Mouse (Mus musculus): ENCODE measurements around the gene Mlkl. TPM values are rescaled to one million over a fixed set of nuclear protein-coding genes. Genes with fewer than 3 reads are reported as not detected.

Gene Mlkl
- polyA plus RNA-seq (2012; rRNA removed): 0.46 and 0.59 TPM in 2 replicates
- polyA plus RNA-seq (2014; fragmentation: Nextera tagmentation; extraction: Ambion mirVana): 1.0 and 1.4 TPM in 2 replicates

GRCm38 (mm10) chr8:111337890-111338347 lies at the start of gene Mlkl:
Mlkl (minus strand) TSS chr8:111338177.
- H3K4me1 ChIP-seq (ENCODE audit: control insufficient read depth, insufficient read depth, low read length): peaks cover 3% of the 10 kb centered on the region; the same call in 1 of the 2 replicates
- H3K9ac ChIP-seq (ENCODE audit: low read depth, low read length, severe bottlenecking): peak within 1 kb of the TSS; percentile 34; the same call in 1 of the 2 replicates
- DNase-seq (ENCODE audit: low spot score): peak; percentile 53
- ATAC-seq (ENCODE audit: low FRiP score, low read depth): no peak
- TF ChIP-seq POLR2A (IDR thresholded peaks at IDR 0.05; ENCODE audit: borderline replicate concordance, extremely low read depth, insufficient read depth, insufficient read length): no peak
- no peaks in the 10 kb centered on the region for H3K9me3 ChIP-seq (ENCODE audit: control insufficient read depth, low read length)
- peak within 1 kb of the TSS; percentile 35 for H3K4me3 ChIP-seq (replicated peaks; ENCODE audit: low read length)
- peak within 1 kb of the TSS; percentile 62 for H3K4me2 ChIP-seq (replicated peaks; ENCODE audit: low read depth, low read length, severe bottlenecking)
- no peaks in the 10 kb centered on the region for H3K36me3 ChIP-seq (ENCODE audit: control insufficient read depth, insufficient read depth, low read length)
- H3K27ac ChIP-seq (replicated peaks; ENCODE audit: low read depth, low read length): no peak within 1 kb of the TSS
- WGBS: 1% methylated on average over 29 of the region's 29 CpGs
- H3K27me3 ChIP-seq (ENCODE audit: control insufficient read depth, insufficient read depth, low read length): peaks cover 21% of the 10 kb centered on the region; the same call in 1 of the 2 replicates

- Histone ChIP-seq H3K27ac (replicated peaks; ENCODE audit: low read depth, low read length) (no peak overlapping the region), H3K9me3 (ENCODE audit: control insufficient read depth, low read length) (no peaks in the 10 kb centered on the region), H3K4me1 (ENCODE audit: control insufficient read depth, insufficient read depth, low read length) (no peaks in the 10 kb centered on the region), H3K9ac (ENCODE audit: low read depth, low read length, severe bottlenecking) (no peak overlapping the region), H3K27me3 (ENCODE audit: control insufficient read depth, insufficient read depth, low read length) (peaks cover 14% of the 10 kb centered on the region), H3K4me2 (replicated peaks; ENCODE audit: low read depth, low read length, severe bottlenecking) (no peak overlapping the region), H3K36me3 (ENCODE audit: control insufficient read depth, insufficient read depth, low read length) (no peaks in the 10 kb centered on the region), H3K4me3 (replicated peaks; ENCODE audit: low read length) (no peak overlapping the region)
- no peak for TF ChIP-seq POLR2A (IDR thresholded peaks at IDR 0.05; ENCODE audit: borderline replicate concordance, extremely low read depth, insufficient read depth, insufficient read length)
- 79% methylated on average over 9 of the region's 9 CpGs for WGBS
- no peak for DNase-seq (ENCODE audit: low spot score)
- no peak for ATAC-seq (ENCODE audit: low FRiP score, low read depth)
These were observed 47.9 kb upstream of the Mlkl start for GRCm38 (mm10) chr8:111385915-111386314.

GRCm38 (mm10) chr8:111384628-111385027 lies 46.7 kb upstream of the Mlkl start:
- TF ChIP-seq POLR2A (IDR thresholded peaks at IDR 0.05; ENCODE audit: borderline replicate concordance, extremely low read depth, insufficient read depth, insufficient read length): no peak

DNA sequence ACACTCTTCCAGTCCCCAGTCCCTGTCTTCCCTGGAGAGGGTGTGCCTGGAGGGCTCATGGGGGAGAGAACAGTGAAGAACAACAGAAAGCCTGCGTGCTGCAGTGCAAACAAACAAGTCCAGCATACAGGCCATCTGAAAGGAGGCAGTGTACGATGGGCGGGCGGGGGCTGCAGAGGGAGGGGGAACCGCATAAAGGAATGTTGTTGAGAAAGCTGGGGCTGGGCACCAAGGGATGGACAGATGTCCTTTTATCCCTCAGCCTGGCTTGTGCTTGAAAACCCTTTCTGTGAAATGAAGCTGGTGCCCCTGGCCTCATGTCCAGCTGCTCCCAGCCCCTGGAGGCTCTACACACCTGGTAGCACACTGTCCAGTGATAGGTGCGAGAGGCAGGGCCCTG lies 37.2 kb upstream of the Mlkl start:
- TF ChIP-seq POLR2A (IDR thresholded peaks at IDR 0.05; ENCODE audit: borderline replicate concordance, extremely low read depth, insufficient read depth, insufficient read length): no peak
- no peak for DNase-seq (ENCODE audit: low spot score)
- no peak for ATAC-seq (ENCODE audit: low FRiP score, low read depth)

More at GRCm38 (mm10) chr8:111384628-111385027, 46.7 kb upstream of the Mlkl start:
- ATAC-seq (ENCODE audit: low FRiP score, low read depth): no peak
- peaks cover 6% of the 10 kb centered on the region; the same call in 1 of the 2 replicates for H3K27me3 ChIP-seq (ENCODE audit: control insufficient read depth, insufficient read depth, low read length)
- H3K9me3 ChIP-seq (ENCODE audit: control insufficient read depth, low read length): no peaks in the 10 kb centered on the region
- no peaks in the 10 kb centered on the region for H3K36me3 ChIP-seq (ENCODE audit: control insufficient read depth, insufficient read depth, low read length)
- no peak overlapping the region for H3K9ac ChIP-seq (ENCODE audit: low read depth, low read length, severe bottlenecking)
- 49% methylated on average over 2 of the region's 2 CpGs for WGBS
- H3K4me1 ChIP-seq (ENCODE audit: control insufficient read depth, insufficient read depth, low read length): no peaks in the 10 kb centered on the region
- no peak for DNase-seq (ENCODE audit: low spot score)
- no peak overlapping the region for H3K27ac ChIP-seq (replicated peaks; ENCODE audit: low read depth, low read length)
- no peak overlapping the region for H3K4me3 ChIP-seq (replicated peaks; ENCODE audit: low read length)
- H3K4me2 ChIP-seq (replicated peaks; ENCODE audit: low read depth, low read length, severe bottlenecking): no peak overlapping the region

DNA sequence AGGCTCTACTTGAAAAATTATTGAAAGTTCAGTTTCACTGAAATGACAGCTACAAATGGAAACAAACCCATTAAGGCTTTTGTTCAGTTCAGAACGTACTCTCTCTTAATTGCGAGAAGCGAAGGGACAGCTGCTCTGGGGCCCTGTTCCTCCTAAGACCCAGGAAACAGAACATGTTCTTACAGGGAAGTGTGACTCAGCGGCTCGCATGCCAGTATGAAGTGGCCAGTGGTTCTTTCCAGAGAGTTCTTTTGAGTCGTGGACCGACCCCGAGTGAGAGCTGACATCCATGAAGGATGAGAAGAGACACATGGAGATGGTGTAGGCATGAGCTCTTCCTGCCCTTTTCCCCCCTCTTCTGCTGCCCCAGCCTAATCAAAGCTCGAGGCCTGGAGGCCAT lies 31.7 kb upstream of the Mlkl start:
- no peak for ATAC-seq (ENCODE audit: low FRiP score, low read depth)
- DNase-seq (ENCODE audit: low spot score): no peak
- H3K9me3 ChIP-seq (ENCODE audit: control insufficient read depth, low read length): no peaks in the 10 kb centered on the region
- H3K27ac ChIP-seq (replicated peaks; ENCODE audit: low read depth, low read length): no peak overlapping the region
- H3K27me3 ChIP-seq (ENCODE audit: control insufficient read depth, insufficient read depth, low read length): no peaks in the 10 kb centered on the region
- no peaks in the 10 kb centered on the region for H3K4me1 ChIP-seq (ENCODE audit: control insufficient read depth, insufficient read depth, low read length)
- H3K9ac ChIP-seq (ENCODE audit: low read depth, low read length, severe bottlenecking): no peak overlapping the region
- 84% methylated on average over 9 of the region's 9 CpGs for WGBS
- H3K4me3 ChIP-seq (replicated peaks; ENCODE audit: low read length): no peak overlapping the region
- no peak overlapping the region for H3K4me2 ChIP-seq (replicated peaks; ENCODE audit: low read depth, low read length, severe bottlenecking)
- H3K36me3 ChIP-seq (ENCODE audit: control insufficient read depth, insufficient read depth, low read length): no peaks in the 10 kb centered on the region
- TF ChIP-seq POLR2A (IDR thresholded peaks at IDR 0.05; ENCODE audit: borderline replicate concordance, extremely low read depth, insufficient read depth, insufficient read length): no peak

More for the DNA sequence above, 37.2 kb upstream of the Mlkl start:
- no peak overlapping the region for H3K4me3 ChIP-seq (replicated peaks; ENCODE audit: low read length)
- H3K9me3 ChIP-seq (ENCODE audit: control insufficient read depth, low read length): no peaks in the 10 kb centered on the region
- WGBS: 61% methylated on average over 6 of the region's 6 CpGs
- H3K4me1 ChIP-seq (ENCODE audit: control insufficient read depth, insufficient read depth, low read length): no peaks in the 10 kb centered on the region
- H3K9ac ChIP-seq (ENCODE audit: low read depth, low read length, severe bottlenecking): no peak overlapping the region
- no peaks in the 10 kb centered on the region for H3K36me3 ChIP-seq (ENCODE audit: control insufficient read depth, insufficient read depth, low read length)
- H3K4me2 ChIP-seq (replicated peaks; ENCODE audit: low read depth, low read length, severe bottlenecking): no peak overlapping the region
- H3K27ac ChIP-seq (replicated peaks; ENCODE audit: low read depth, low read length): no peak overlapping the region
- H3K27me3 ChIP-seq (ENCODE audit: control insufficient read depth, insufficient read depth, low read length): no peaks in the 10 kb centered on the region

Measured in limb, embryonic 14.5 days (tissue).